Mouse (Mus musculus) heart, embryonic 11.5 days (tissue): ENCODE data around the gene Clec16a. TPM values are rescaled to one million over a fixed set of nuclear protein-coding genes. Genes with fewer than 3 reads are reported as not detected.

Experiments used
- ATAC-seq: fragments of 200-750 bp; cut with Nextera tagmentation; replicated peaks from 2 replicates; pipeline ENCODE4 v1.8.0; 2017; ENCODE audit warnings: moderate library complexity; ENCODE audit not compliant: insufficient number of reproducible peaks, low FRiP score, low TSS enrichment
- H3K27ac ChIP-seq: fragments of 300-500 bp; sonication (generic); 2 replicates; pipeline ENCODE4 v1.5.1; 2014; ENCODE audit warnings: mild to moderate bottlenecking, low read depth, low read length
- H3K27me3 ChIP-seq: fragments of 300-500 bp; sonication (generic); 2 replicates; pipeline ENCODE4 v1.6.1; 2014; ENCODE audit warnings: mild to moderate bottlenecking, low read length, mixed read lengths; ENCODE audit not compliant: control insufficient read depth, insufficient read depth
- H3K36me3 ChIP-seq: fragments of 300-500 bp; sonication (generic); 2 replicates; pipeline ENCODE4 v1.6.1; 2014; ENCODE audit warnings: mild to moderate bottlenecking, low read length, moderate library complexity, mixed read lengths; ENCODE audit not compliant: control insufficient read depth, insufficient read depth
- H3K4me1 ChIP-seq: fragments of 300-500 bp; sonication (generic); 2 replicates; pipeline ENCODE4 v1.6.1; 2014; ENCODE audit warnings: low read length; ENCODE audit not compliant: control insufficient read depth, insufficient read depth
- H3K4me2 ChIP-seq: fragments of 300-500 bp; sonication (generic); 2 replicates; pipeline ENCODE4 v1.6.1; 2014; ENCODE audit warnings: mild to moderate bottlenecking, moderate library complexity
- H3K4me3 ChIP-seq: fragments of 300-500 bp; sonication (generic); 2 replicates; pipeline ENCODE4 v1.5.1; 2014; ENCODE audit warnings: low read depth, low read length
- H3K9ac ChIP-seq: fragments of 300-500 bp; sonication (generic); 2 replicates; pipeline ENCODE4 v1.6.1; 2014; ENCODE audit warnings: mild to moderate bottlenecking, low read depth, low read length, moderate library complexity
- H3K9me3 ChIP-seq: fragments of 300-500 bp; sonication (generic); replicated peaks from 2 replicates; pipeline ENCODE4 v1.6.1; 2016; ENCODE audit warnings: low read length; ENCODE audit not compliant: control insufficient read depth
- WGBS: fragments of 180-500 bp; shearing (Covaris S2); extraction: QIAGEN DNeasy Blood & Tissue Kit; methylation state at CpG from one replicate; pipeline ENCODE4 v1.1.7; 2014; ENCODE audit not compliant: insufficient replicate concordance; 5-methylcytosine and 5-hydroxymethylcytosine counted together
- polyA plus RNA-seq: library from polyadenylated mRNA; unstranded; fragments of >200 nt; fragmentation: Nextera tagmentation; extraction: Ambion mirVana; gene quantifications from 2 replicates; pipeline ENCODE4 v1.2.1, GENCODE M21; 2014

Clec16a gene
- polyA plus RNA-seq, 1 experiment from 2014 or later, result 39.1 TPM

GRCm38 (mm10) chr16:10577548-10577947, 32.4 kb downstream of the Clec16a start:
- H3K27ac ChIP-seq, result no peak overlapping the region
- H3K4me3 ChIP-seq, result no peak overlapping the region
- H3K36me3 ChIP-seq, result peaks cover 7% of the 10 kb centered on the region
- no peaks in the 10 kb centered on the region; the same call in 1 of the 2 replicates for H3K4me1 ChIP-seq
- no peaks in the 10 kb centered on the region for H3K9me3 ChIP-seq
- ATAC-seq, result no peak
- no peaks in the 10 kb centered on the region for H3K27me3 ChIP-seq
- no peak overlapping the region for H3K9ac ChIP-seq
- H3K4me2 ChIP-seq, result no peak overlapping the region
- WGBS, result 64% methylated on average over 5 of the region's 5 CpGs

GRCm38 (mm10) chr16:10578376-10578775, 33.2 kb downstream of the Clec16a start:
- H3K9ac ChIP-seq, result no peak overlapping the region
- no peaks in the 10 kb centered on the region for H3K9me3 ChIP-seq
- H3K27ac ChIP-seq, result no peak overlapping the region
- no peak overlapping the region for H3K4me3 ChIP-seq
- ATAC-seq, result no peak
- H3K27me3 ChIP-seq, result no peaks in the 10 kb centered on the region
- WGBS, result 75% methylated on average over 1 of the region's 1 CpGs
- no peak overlapping the region for H3K4me2 ChIP-seq
- H3K4me1 ChIP-seq, result no peaks in the 10 kb centered on the region; the same call in 1 of the 2 replicates
- H3K36me3 ChIP-seq, result peaks cover 6% of the 10 kb centered on the region

GRCm38 (mm10) chr16:10581234-10581898, 36.2 kb downstream of the Clec16a start:
- 70% methylated on average over 2 of the region's 2 CpGs for whole genome bisulfite sequencing
- H3K36me3 ChIP-seq, result peaks cover 5% of the 10 kb centered on the region

GRCm38 (mm10) chr16:10585165-10585564, 40.0 kb downstream of the Clec16a start:
- ATAC-seq, result no peak
- peaks cover 5% of the 10 kb centered on the region for H3K36me3 ChIP-seq

More at GRCm38 (mm10) chr16:10581234-10581898, 36.2 kb downstream of the Clec16a start:
- Histone ChIP-seq H3K27me3 (no peaks in the 10 kb centered on the region), H3K4me1 (no peaks in the 10 kb centered on the region), H3K9me3 (no peaks in the 10 kb centered on the region), H3K27ac (no peak overlapping the region), H3K9ac (no peak overlapping the region), H3K4me2 (no peak overlapping the region), H3K4me3 (no peak overlapping the region)
- no peak for ATAC-seq

GRCm38 (mm10) chr16:10586546-10586945, 41.4 kb downstream of the Clec16a start:
- H3K27ac ChIP-seq, result no peak overlapping the region
- H3K9ac ChIP-seq, result no peak overlapping the region
- ATAC-seq, result no peak
- H3K4me1 ChIP-seq, result no peaks in the 10 kb centered on the region
- H3K36me3 ChIP-seq, result peaks cover 3% of the 10 kb centered on the region
- no peaks in the 10 kb centered on the region for H3K9me3 ChIP-seq
- H3K4me3 ChIP-seq, result no peak overlapping the region
- 77% methylated on average over 3 of the region's 3 CpGs for WGBS
- no peak overlapping the region for H3K4me2 ChIP-seq
- H3K27me3 ChIP-seq, result no peaks in the 10 kb centered on the region

More at GRCm38 (mm10) chr16:10585165-10585564, 40.0 kb downstream of the Clec16a start:
- Histone ChIP-seq H3K4me1 (no peaks in the 10 kb centered on the region), H3K27ac (no peak overlapping the region), H3K27me3 (no peaks in the 10 kb centered on the region), H3K4me2 (no peak overlapping the region), H3K9me3 (no peaks in the 10 kb centered on the region), H3K4me3 (no peak overlapping the region), H3K9ac (no peak overlapping the region)
- 52% methylated on average over 1 of the region's 1 CpGs for WGBS

- 53% methylated on average over 5 of the region's 5 CpGs for WGBS
Observed at GRCm38 (mm10) chr16:10599888-10600740, 55.0 kb downstream of the Clec16a start.

GRCm38 (mm10) chr16:10607802-10608201, 62.7 kb downstream of the Clec16a start:
- H3K4me1 ChIP-seq, result no peaks in the 10 kb centered on the region
- H3K27me3 ChIP-seq, result no peaks in the 10 kb centered on the region
- H3K4me2 ChIP-seq, result no peak overlapping the region
- H3K9me3 ChIP-seq, result no peaks in the 10 kb centered on the region
- H3K36me3 ChIP-seq, result no peaks in the 10 kb centered on the region
- H3K27ac ChIP-seq, result no peak overlapping the region
- no peak overlapping the region for H3K9ac ChIP-seq
- no peak overlapping the region for H3K4me3 ChIP-seq
- ATAC-seq, result no peak
- 81% methylated on average over 3 of the region's 3 CpGs for WGBS

More at GRCm38 (mm10) chr16:10599888-10600740, 55.0 kb downstream of the Clec16a start:
- no peaks in the 10 kb centered on the region for H3K4me1 ChIP-seq
- ATAC-seq, result no peak
- no peaks in the 10 kb centered on the region for H3K9me3 ChIP-seq
- no peak overlapping the region for H3K4me2 ChIP-seq
- no peak overlapping the region for H3K9ac ChIP-seq
- H3K36me3 ChIP-seq, result 0 out of 2 replicates have a peak, but pooled peaks cover 4% of the 10 kb centered on the region
- H3K4me3 ChIP-seq, result no peak overlapping the region
- no peaks in the 10 kb centered on the region for H3K27me3 ChIP-seq
- H3K27ac ChIP-seq, result no peak overlapping the region

- Histone ChIP-seq H3K4me1 (no peaks in the 10 kb centered on the region), H3K27me3 (no peaks in the 10 kb centered on the region), H3K4me3 (no peak overlapping the region), H3K9ac (no peak overlapping the region), H3K36me3 (no peaks in the 10 kb centered on the region), H3K9me3 (no peaks in the 10 kb centered on the region), H3K27ac (no peak overlapping the region), H3K4me2 (no peak overlapping the region)
- WGBS, result 89% methylated on average over 7 of the region's 7 CpGs
- ATAC-seq, result no peak
Observed at GRCm38 (mm10) chr16:10609921-10610320, 64.8 kb downstream of the Clec16a start.
